Mouse (Mus musculus) bone marrow macrophage, adult 2 months (primary cell): ENCODE results near the gene Olfr889.

Experiments
- CTCF ChIP-seq: IDR thresholded peaks from 2 replicates; pipeline ENCODE4 v1.5.1; 2012; ENCODE audit warnings: low read depth, mild to moderate bottlenecking, low read length, moderate library complexity
- POLR2A ChIP-seq: IDR thresholded peaks from 2 replicates; pipeline ENCODE4 v1.6.1; 2012; ENCODE audit warnings: mild to moderate bottlenecking, low read depth, low read length, borderline replicate concordance

- TF ChIP-seq POLR2A = no peak
- TF ChIP-seq CTCF = no peak
Measured at GRCm38 (mm10) chr9:38114898-38115297, at the start of gene Olfr889.
